Mouse (Mus musculus): ENCODE measurements at regions not wholly inside any gene's neighbourhood (a gene's known extent, or its start where the extent isn't known, plus 50 kb on each side); places are given as distances from the start of the nearest gene placed in this dataset.

DNA sequence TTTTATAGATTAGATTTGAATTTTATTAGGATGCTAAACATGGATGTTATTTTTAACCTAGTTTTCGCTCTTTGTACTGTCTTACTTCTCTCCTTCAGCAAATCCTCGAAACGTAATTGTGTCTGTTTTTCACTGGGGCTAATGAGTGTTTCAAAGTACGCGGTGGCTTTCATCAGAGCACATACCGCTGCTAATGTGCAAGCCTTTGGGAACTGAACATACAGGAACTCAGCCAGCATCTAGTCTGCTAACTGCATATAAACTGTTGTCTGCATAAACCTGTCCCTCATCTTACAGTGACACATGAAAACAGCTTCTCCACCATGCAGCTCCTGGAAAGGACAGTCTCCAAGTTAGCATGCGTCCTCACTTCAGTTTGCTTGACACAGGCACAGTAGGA is 434.1 kb downstream of the Fat4 start:
- WGBS, result 31% methylated on average over 7 of the region's 7 CpGs
- H3K36me3 ChIP-seq, result no peaks in the 10 kb centered on the region
- H3K27ac ChIP-seq (replicated peaks), result no peak overlapping the region
- no peak overlapping the region for H3K4me2 ChIP-seq (replicated peaks)
- no peaks in the 10 kb centered on the region for H3K27me3 ChIP-seq
- H3K4me1 ChIP-seq, result peaks cover 4% of the 10 kb centered on the region
- no peak overlapping the region for H3K4me3 ChIP-seq
- H3K9ac ChIP-seq (replicated peaks), result no peak overlapping the region
- no peak for ATAC-seq (replicated peaks)
- no peaks in the 10 kb centered on the region for H3K9me3 ChIP-seq

DNA sequence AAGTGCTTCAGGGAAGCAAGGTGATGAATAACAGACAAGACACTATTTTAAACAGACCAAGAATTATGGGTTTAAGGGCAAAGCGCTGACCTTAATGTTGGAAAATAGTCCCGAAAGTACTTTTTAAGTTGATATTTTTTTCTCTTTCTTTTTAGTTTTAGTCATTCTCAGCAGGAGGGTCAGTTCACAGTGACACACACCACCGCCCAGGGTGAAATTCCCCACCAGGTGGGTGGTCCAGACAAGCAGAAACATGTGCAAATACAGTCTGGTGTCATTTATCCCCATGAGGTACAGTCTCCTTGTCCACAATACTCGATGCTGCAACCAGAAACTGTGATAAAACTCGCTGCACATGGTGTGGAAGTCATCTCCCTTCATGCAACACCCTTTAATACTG is 435.5 kb downstream of the Fat4 start:
- ATAC-seq (replicated peaks), result no peak
- Histone ChIP-seq H3K36me3 (no peaks in the 10 kb centered on the region), H3K4me3 (no peak overlapping the region), H3K9me3 (no peaks in the 10 kb centered on the region), H3K4me1 (peaks cover 4% of the 10 kb centered on the region), H3K9ac (replicated peaks) (no peak overlapping the region), H3K4me2 (replicated peaks) (no peak overlapping the region), H3K27ac (replicated peaks) (no peak overlapping the region), H3K27me3 (no peaks in the 10 kb centered on the region)
- WGBS, result 77% methylated on average over 5 of the region's 5 CpGs

DNA sequence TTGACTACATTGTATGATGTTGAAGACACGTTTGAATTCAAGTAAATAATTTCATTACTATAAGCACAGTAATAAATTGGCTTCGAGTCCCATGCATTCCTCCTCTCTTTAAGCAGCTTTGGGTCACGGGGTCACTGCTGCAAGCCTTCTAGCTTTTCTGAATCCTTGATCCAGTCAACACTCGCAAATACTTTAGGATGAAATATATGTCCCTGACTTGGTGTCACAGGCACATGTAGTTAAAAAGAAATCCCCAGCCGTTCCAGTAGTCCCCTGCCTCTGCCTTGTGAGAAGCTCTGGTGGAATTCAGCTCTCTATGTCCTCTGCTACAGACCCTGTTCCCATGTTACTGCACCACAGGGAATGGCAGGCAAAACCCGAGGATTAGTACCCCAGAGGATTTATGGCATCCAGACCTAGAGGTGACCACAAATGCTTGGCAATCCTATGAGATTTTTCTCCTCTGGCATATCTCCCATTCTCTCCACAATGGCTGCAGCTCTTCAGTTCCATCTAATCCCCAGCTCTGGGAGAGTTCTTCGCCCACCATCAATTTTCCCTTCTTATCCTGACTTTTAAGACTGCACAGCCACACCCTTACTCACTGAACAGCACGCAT is 449.0 kb downstream of the Fat4 start:
- H3K27me3 ChIP-seq, result no peaks in the 10 kb centered on the region
- H3K4me3 ChIP-seq, result no peak overlapping the region
- H3K9ac ChIP-seq (replicated peaks), result no peak overlapping the region
- no peaks in the 10 kb centered on the region for H3K36me3 ChIP-seq
- H3K9me3 ChIP-seq, result no peaks in the 10 kb centered on the region
- no peak overlapping the region for H3K27ac ChIP-seq (replicated peaks)
- WGBS, result 59% methylated on average over 8 of the region's 8 CpGs
- no peak overlapping the region for H3K4me2 ChIP-seq (replicated peaks)
- ATAC-seq (replicated peaks), result no peak
- H3K4me1 ChIP-seq, result peaks cover 8% of the 10 kb centered on the region; the same call in 1 of the 2 replicates

DNA sequence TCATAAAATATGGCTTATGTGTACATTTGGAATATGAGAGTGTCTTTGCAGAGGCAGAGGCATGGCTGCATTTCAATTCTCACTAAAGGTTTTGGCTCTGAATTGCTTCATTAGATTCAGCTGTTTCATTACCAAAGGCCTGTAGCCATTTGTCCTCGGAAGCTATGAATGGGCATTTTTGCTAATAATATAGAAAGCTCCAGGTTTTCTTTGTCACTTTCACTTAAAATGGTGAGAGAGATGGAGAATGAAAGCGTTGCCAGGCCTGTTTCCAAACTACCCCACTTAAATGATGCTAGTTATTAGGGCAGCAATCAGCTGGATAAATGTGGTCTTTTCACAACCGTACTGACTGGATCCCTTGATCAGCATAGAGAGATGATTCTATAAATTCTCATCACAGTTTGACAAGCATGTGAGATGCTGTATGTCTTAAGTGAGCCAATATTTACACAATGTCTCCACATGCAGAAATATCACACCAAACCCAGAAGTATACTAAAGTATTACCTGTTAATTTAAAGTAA is 454.5 kb downstream of the Fat4 start:
- H3K27ac ChIP-seq (replicated peaks), result no peak overlapping the region
- no peaks in the 10 kb centered on the region for H3K9me3 ChIP-seq
- H3K4me1 ChIP-seq, result peaks cover 14% of the 10 kb centered on the region
- no peak overlapping the region for H3K4me3 ChIP-seq
- H3K36me3 ChIP-seq, result no peaks in the 10 kb centered on the region
- no peak overlapping the region for H3K4me2 ChIP-seq (replicated peaks)
- ATAC-seq (replicated peaks), result peak; percentile 61
- 22% methylated on average over 3 of the region's 3 CpGs for WGBS
- no peak overlapping the region for H3K9ac ChIP-seq (replicated peaks)
- H3K27me3 ChIP-seq, result no peaks in the 10 kb centered on the region

DNA sequence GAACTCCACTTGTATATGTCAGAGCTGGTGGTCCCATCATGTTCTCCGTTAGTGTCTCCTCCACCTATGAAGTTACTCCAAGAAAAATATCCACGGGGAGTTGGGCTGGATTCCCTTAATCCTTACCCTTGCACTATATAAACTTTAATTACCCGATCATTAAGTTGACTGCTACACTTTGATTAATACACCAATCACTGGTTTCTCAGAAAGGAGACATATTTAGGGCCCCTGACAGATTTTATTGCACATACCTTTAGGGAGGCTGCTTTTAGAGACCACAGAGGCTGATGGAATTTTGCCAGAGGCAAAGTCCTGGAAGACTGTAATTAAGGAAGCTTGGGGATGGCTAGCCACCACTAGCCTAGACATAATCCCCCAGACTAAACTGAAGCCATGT is 457.3 kb downstream of the Fat4 start:
- Histone ChIP-seq H3K4me2 (replicated peaks) (no peak overlapping the region), H3K36me3 (no peaks in the 10 kb centered on the region), H3K4me1 (peaks cover 14% of the 10 kb centered on the region), H3K4me3 (no peak overlapping the region), H3K27me3 (no peaks in the 10 kb centered on the region), H3K27ac (replicated peaks) (no peak overlapping the region), H3K9ac (replicated peaks) (no peak overlapping the region), H3K9me3 (no peaks in the 10 kb centered on the region)
- ATAC-seq (replicated peaks), result no peak
- WGBS, result 70% methylated on average over 3 of the region's 3 CpGs

DNA sequence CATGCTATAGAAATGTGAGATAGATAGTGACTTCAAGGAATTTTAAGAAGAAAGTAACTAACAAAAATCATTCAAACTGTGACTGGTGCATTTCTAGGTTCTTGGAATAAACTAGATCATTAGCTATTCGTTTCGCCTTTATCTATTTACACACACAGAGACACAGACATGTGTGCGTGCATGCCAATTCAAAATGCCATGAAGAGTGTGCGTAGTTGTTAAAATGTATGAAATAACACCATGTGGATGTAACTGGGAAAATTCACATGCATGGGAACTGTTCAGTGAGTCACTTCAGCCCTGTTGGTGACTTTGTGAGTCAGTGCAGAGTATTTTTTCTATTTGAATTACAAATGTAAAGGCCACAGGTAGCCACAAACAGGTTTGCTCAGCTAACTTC is 460.8 kb downstream of the Fat4 start:
- H3K27me3 ChIP-seq, result no peaks in the 10 kb centered on the region
- H3K4me3 ChIP-seq, result no peak overlapping the region
- no peak overlapping the region for H3K9ac ChIP-seq (replicated peaks)
- H3K4me1 ChIP-seq, result no peaks in the 10 kb centered on the region
- no peak overlapping the region for H3K4me2 ChIP-seq (replicated peaks)
- no peaks in the 10 kb centered on the region for H3K9me3 ChIP-seq
- no peak overlapping the region for H3K27ac ChIP-seq (replicated peaks)
- ATAC-seq (replicated peaks), result 0 out of 2 replicates have a peak, but pooled peaks have one; percentile 43
- no peaks in the 10 kb centered on the region for H3K36me3 ChIP-seq
- 77% methylated on average over 4 of the region's 4 CpGs for WGBS

DNA sequence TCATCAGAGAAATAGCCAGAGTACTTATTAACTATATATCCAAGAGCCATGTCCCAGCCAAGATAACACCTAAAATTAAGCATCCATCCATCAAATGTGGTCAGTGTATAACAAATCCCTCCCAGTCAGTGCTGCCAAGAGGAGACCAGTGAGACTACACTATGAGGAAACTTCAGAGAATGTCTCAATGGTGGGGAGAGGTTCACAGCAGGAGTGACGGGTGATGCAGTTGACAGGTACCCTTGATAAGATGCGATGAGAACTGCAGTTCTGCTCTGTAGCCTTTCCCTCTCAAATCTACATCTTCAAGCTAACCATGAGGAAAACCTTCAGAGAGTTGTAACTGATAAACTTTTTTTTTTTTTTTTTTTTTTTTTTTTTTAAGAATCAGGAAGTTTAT is 470.3 kb downstream of the Fat4 start:
- ATAC-seq (replicated peaks), result no peak
- 85% methylated on average over 2 of the region's 2 CpGs for WGBS
- H3K27me3 ChIP-seq, result no peaks in the 10 kb centered on the region
- no peak overlapping the region for H3K4me2 ChIP-seq (replicated peaks)
- H3K4me3 ChIP-seq, result no peak overlapping the region
- no peak overlapping the region for H3K9ac ChIP-seq (replicated peaks)
- H3K27ac ChIP-seq (replicated peaks), result no peak overlapping the region
- no peaks in the 10 kb centered on the region for H3K9me3 ChIP-seq
- no peaks in the 10 kb centered on the region for H3K36me3 ChIP-seq
- H3K4me1 ChIP-seq, result no peaks in the 10 kb centered on the region

DNA sequence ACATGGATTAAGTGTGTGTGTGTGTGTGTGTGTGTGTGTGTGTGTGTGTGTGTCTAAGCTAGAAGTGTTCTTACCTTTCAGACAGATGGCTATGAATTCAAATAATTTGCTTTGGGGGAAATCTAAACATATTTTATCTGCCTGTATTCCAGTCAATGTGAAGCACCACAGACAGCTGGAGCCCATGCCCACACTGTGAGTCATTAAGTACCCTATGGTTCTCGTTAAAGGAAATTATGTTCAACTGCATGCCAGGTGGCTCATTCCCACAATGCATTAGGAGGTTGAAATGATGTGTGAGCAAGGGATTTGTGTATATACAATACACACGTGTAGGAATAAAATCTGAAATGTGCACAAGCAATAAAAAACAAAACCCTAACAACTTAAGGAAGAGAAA is 473.5 kb downstream of the Fat4 start:
- 25% methylated on average over 2 of the region's 2 CpGs for WGBS
- H3K27ac ChIP-seq (replicated peaks), result no peak overlapping the region

DNA sequence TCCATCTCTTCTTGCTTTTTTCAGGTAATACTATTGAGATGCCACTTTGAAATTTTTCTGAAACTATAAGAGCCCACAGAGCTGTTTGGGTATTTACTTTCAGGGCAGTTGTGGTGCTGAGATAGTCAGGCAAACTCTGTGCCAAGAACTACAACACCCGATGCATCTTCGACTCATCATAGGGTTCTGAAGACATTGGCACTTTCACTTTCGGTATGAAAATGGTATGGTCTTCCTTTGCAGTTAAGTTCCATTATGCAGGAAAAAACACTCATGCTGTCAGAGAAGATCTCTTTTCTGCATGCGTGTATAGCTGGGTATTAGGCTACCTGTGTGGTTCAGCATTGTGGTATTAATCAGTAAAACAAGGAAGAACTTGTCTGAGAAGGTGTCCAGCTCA is 484.2 kb downstream of the Fat4 start:
- Histone ChIP-seq H3K4me3 (no peak overlapping the region), H3K4me2 (replicated peaks) (no peak overlapping the region), H3K9ac (replicated peaks) (no peak overlapping the region), H3K4me1 (no peaks in the 10 kb centered on the region), H3K9me3 (no peaks in the 10 kb centered on the region), H3K27ac (replicated peaks) (no peak overlapping the region), H3K36me3 (no peaks in the 10 kb centered on the region), H3K27me3 (no peaks in the 10 kb centered on the region)
- WGBS, result 95% methylated on average over 4 of the region's 4 CpGs
- no peak for ATAC-seq (replicated peaks)

More for the DNA sequence above, 473.5 kb downstream of the Fat4 start:
- Histone ChIP-seq H3K27me3 (no peaks in the 10 kb centered on the region), H3K9ac (replicated peaks) (no peak overlapping the region), H3K9me3 (no peaks in the 10 kb centered on the region), H3K36me3 (no peaks in the 10 kb centered on the region), H3K4me1 (no peaks in the 10 kb centered on the region), H3K4me3 (no peak overlapping the region), H3K4me2 (replicated peaks) (no peak overlapping the region)
- peak; percentile 43; the same call in 1 of the 2 replicates for ATAC-seq (replicated peaks)

DNA sequence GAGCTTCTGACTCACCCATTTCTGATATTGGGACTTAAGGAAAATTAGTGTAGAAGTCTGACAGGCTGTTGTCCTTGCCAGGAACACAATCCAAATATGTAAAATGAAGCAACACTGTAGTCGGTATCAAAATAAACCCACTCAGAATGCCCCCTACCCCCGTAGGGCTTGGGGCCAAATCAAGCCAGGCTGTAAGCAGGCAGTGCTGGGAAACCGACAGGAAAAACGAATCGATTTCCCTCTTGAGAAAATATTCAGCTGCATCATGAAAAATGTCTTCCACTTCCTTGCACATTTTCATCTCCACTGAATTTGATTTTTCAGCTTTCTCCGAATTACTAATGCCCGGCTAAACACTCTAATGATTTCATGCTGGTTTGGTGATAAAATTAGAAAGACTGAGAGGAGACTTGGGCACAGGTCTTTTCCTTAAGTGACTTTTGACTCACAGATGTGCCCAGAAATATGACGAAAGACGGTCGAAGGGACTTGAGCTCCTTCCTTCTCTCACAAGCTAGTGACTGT is 485.7 kb downstream of the Fat4 start:
- H3K36me3 ChIP-seq, result no peaks in the 10 kb centered on the region
- H3K4me2 ChIP-seq (replicated peaks), result no peak overlapping the region
- H3K27ac ChIP-seq (replicated peaks), result no peak overlapping the region
- H3K4me3 ChIP-seq, result no peak overlapping the region
- WGBS, result 61% methylated on average over 10 of the region's 10 CpGs
- H3K9me3 ChIP-seq, result no peaks in the 10 kb centered on the region
- H3K4me1 ChIP-seq, result no peaks in the 10 kb centered on the region
- no peak overlapping the region for H3K9ac ChIP-seq (replicated peaks)
- ATAC-seq (replicated peaks), result no peak
- H3K27me3 ChIP-seq, result no peaks in the 10 kb centered on the region

DNA sequence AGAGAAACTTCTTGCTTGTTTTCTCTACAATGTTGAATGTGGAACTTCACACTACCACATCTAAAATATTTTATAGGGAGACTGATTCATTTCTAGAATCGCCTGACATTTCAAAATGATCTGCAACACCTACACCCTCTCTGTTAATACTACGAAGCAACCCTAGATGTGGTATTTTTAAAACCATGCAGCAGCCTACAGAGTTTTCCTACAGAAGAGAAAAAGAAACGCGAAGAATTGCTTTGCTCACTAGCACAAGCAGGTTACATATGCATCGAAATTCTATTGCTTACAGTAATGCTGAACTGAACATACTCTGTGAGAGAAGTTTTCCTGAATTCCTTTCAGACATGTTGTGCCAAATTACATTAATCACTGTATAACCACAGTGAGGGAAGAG is 488.7 kb downstream of the Fat4 start:
- no peaks in the 10 kb centered on the region for H3K9me3 ChIP-seq
- no peaks in the 10 kb centered on the region for H3K36me3 ChIP-seq
- H3K4me2 ChIP-seq (replicated peaks), result no peak overlapping the region
- 93% methylated on average over 5 of the region's 5 CpGs for WGBS
- H3K27ac ChIP-seq (replicated peaks), result no peak overlapping the region
- ATAC-seq (replicated peaks), result no peak
- no peaks in the 10 kb centered on the region for H3K27me3 ChIP-seq
- H3K4me3 ChIP-seq, result no peak overlapping the region
- no peak overlapping the region for H3K9ac ChIP-seq (replicated peaks)
- H3K4me1 ChIP-seq, result no peaks in the 10 kb centered on the region

DNA sequence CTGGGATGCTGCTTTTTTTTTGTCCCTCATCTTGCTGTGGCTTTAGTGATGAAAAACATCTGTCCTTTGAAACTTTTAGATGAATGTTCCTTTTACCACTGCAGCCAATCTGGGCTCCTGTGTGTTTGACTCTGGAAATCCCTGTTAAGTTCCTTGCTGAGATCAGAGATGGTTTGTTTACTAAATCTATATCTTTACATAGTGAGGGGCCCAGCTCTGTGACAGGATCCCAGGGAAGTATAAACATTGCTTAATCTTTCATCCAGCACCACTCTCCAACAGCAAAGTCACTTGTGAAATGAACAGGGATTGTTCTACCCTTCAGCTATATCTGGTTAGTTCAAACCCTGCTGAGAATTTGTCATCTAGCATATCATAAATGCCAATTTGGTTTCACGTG is 501.8 kb downstream of the Fat4 start:
- Histone ChIP-seq H3K9me3 (no peaks in the 10 kb centered on the region), H3K4me3 (no peak overlapping the region), H3K27me3 (no peaks in the 10 kb centered on the region), H3K9ac (replicated peaks) (no peak overlapping the region), H3K4me1 (no peaks in the 10 kb centered on the region), H3K4me2 (replicated peaks) (no peak overlapping the region), H3K27ac (replicated peaks) (no peak overlapping the region), H3K36me3 (no peaks in the 10 kb centered on the region)
- 82% methylated on average over 1 of the region's 1 CpGs for WGBS
- ATAC-seq (replicated peaks), result no peak

DNA sequence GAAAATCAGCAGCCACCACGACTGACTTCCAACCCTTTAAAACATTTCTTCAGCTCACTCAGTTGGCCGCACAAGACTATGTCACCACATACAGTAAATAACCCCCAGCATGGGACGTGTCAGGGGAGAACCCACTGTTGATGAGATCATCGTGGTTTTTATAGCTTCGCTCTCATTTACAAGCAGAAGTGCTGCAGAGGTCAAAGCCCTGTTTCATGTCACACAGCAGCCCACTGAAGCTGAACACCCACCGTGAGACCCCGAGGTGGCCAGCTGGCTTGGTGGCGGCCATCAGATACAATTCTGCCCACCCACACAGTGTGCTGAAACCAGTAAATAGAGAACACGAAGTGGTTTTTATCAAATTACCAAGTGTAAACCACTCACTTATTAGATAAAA is 503.7 kb downstream of the Fat4 start:
- Histone ChIP-seq H3K4me2 (replicated peaks) (no peak overlapping the region), H3K4me1 (no peaks in the 10 kb centered on the region), H3K27ac (replicated peaks) (no peak overlapping the region), H3K4me3 (no peak overlapping the region), H3K9ac (replicated peaks) (no peak overlapping the region), H3K36me3 (no peaks in the 10 kb centered on the region), H3K9me3 (no peaks in the 10 kb centered on the region), H3K27me3 (no peaks in the 10 kb centered on the region)
- ATAC-seq (replicated peaks), result no peak
- WGBS, result 81% methylated on average over 9 of the region's 9 CpGs

All from forebrain, embryonic 15.5 days (tissue).